Mouse (Mus musculus) kidney, postnatal 0 days (tissue): ENCODE data around the gene Slc9a3r1. TPM values are rescaled to one million over a fixed set of nuclear protein-coding genes. Genes with fewer than 3 reads are reported as not detected.

Experiments used
- ATAC-seq: fragments of 200-750 bp; cut with Nextera tagmentation; replicated peaks from 2 replicates; pipeline ENCODE4 v1.8.0; 2017; ENCODE audit warnings: low read depth, moderate number of reproducible peaks, moderate TSS enrichment, moderate library complexity; ENCODE audit not compliant: low FRiP score
- DNase-seq: peaks from one replicate; pipeline ENCODE4 v3.0.0-alpha.2; 2016; ENCODE audit warnings: low spot score
- H3K27ac ChIP-seq: fragments of 300-500 bp; sonication (generic); 2 replicates; pipeline ENCODE4 v1.5.1; 2014; ENCODE audit warnings: mild to moderate bottlenecking
- H3K27me3 ChIP-seq: fragments of 300-500 bp; sonication (generic); 2 replicates; pipeline ENCODE4 v1.6.1; 2014; ENCODE audit warnings: low read length, mixed read lengths; ENCODE audit not compliant: insufficient read depth
- H3K36me3 ChIP-seq: fragments of 300-500 bp; sonication (generic); 2 replicates; pipeline ENCODE4 v1.6.1; 2014; ENCODE audit warnings: low read length, mixed read lengths; ENCODE audit not compliant: insufficient read depth
- H3K4me1 ChIP-seq: fragments of 300-500 bp; sonication (generic); replicated peaks from 2 replicates; pipeline ENCODE4 v1.6.1; 2014; ENCODE audit warnings: antibody characterized with exemption, low read length, mixed read lengths; ENCODE audit not compliant: insufficient read depth
- H3K4me2 ChIP-seq: fragments of 300-500 bp; sonication (generic); 2 replicates; pipeline ENCODE4 v1.6.1; 2014; ENCODE audit warnings: mild to moderate bottlenecking, low read length, moderate library complexity, mixed read lengths
- H3K4me3 ChIP-seq: fragments of 300-500 bp; sonication (generic); replicated peaks from 2 replicates; pipeline ENCODE4 v1.5.1; 2014; ENCODE audit warnings: low read depth, low read length
- H3K9ac ChIP-seq: fragments of 300-500 bp; sonication (generic); 2 replicates; pipeline ENCODE4 v1.6.1; 2014; ENCODE audit warnings: low read depth, low read length
- H3K9me3 ChIP-seq: fragments of 300-500 bp; sonication (generic); replicated peaks from 2 replicates; pipeline ENCODE4 v1.6.1; 2016; ENCODE audit warnings: low read length, inconsistent platforms, mixed read lengths
- CTCF ChIP-seq: IDR thresholded peaks from 2 replicates; pipeline ENCODE4 v1.5.1; 2016; ENCODE audit warnings: antibody characterized with exemption, low read depth, mild to moderate bottlenecking, moderate library complexity
- WGBS: fragments of 180-500 bp; shearing (Covaris S2); extraction: QIAGEN DNeasy Blood & Tissue Kit; methylation state at CpG from one replicate; pipeline ENCODE4 v1.1.7; 2014; 5-methylcytosine and 5-hydroxymethylcytosine counted together
- polyA plus RNA-seq: library from polyadenylated mRNA; unstranded; fragments of >200 nt; fragmentation: Nextera tagmentation; extraction: Ambion mirVana; gene quantifications from 2 replicates; pipeline ENCODE4 v1.2.1, GENCODE M21; 2015

Slc9a3r1 gene
- polyA plus RNA-seq, 1 experiment from 2014 or later: 163 TPM

DNA sequence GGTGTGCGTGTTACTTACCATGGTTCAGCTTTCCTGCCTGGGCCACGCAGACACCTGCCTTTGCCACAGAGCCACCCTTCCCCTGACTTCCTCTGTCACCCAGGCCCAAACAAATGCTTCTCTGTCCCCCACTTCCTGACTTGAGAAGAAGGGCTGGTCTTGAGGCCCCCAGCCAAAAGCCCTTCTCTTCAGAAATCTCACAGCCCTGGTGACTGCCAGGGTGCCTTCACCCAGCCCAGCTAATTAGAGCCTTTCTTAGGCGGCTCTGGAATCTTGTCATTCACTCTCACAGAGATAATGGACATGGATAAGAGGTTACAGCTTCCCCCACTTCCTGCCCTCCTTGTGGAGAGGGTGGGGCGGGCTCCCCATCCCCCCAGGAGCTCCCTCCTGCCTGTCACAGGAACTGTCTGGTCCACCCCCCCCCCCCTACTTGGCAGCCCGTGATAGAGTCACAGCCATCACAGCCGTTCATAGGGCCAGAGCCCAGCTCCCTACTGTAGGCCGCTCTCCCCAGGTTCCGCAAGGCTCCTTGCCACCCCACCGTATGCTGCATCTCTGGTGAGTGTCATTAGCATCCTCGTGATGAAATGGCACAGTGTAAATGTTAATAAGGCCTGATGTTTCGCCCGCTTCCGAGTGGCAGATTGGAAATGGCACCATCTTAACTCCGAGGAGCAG lies 63.8 kb downstream of the Slc9a3r1 start:
- H3K4me3 ChIP-seq: no peak overlapping the region
- no peaks in the 10 kb centered on the region for H3K36me3 ChIP-seq
- H3K27me3 ChIP-seq: 0 out of 2 replicates have a peak, but pooled peaks cover 3% of the 10 kb centered on the region
- 72% methylated on average over 14 of the region's 14 CpGs for WGBS
- no peaks in the 10 kb centered on the region for H3K9me3 ChIP-seq
- no peak overlapping the region for H3K27ac ChIP-seq
- ATAC-seq: no peak
- no peak overlapping the region for H3K4me2 ChIP-seq
- H3K9ac ChIP-seq: no peak overlapping the region
- H3K4me1 ChIP-seq: no peaks in the 10 kb centered on the region
- DNase-seq: no peak
- TF ChIP-seq CTCF: no peak

DNA sequence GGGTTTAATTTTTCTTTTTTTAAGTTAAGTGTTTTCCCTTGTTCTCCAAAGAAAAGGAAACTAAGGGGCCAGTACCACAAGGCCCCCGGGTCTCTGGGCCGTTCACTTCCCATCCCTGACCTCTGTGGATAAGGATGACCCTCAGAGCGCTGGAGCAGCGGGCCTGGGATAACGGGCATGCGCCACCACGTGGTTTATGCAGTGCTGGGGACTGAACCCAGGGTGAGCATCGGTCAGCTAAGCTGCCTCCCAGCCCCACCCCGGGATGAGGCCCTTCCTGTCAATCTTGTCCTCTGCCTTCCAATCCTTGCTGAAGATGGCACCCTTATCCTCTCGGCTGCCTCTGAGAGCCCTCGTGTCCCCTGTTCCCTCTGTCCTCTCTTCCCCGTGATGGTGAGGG lies 64.5 kb downstream of the Slc9a3r1 start:
- H3K4me3 ChIP-seq: no peak overlapping the region
- H3K27ac ChIP-seq: no peak overlapping the region
- ATAC-seq (no peak), DNase-seq (no peak)
- no peaks in the 10 kb centered on the region for H3K36me3 ChIP-seq
- no peaks in the 10 kb centered on the region for H3K4me1 ChIP-seq
- H3K27me3 ChIP-seq: 0 out of 2 replicates have a peak, but pooled peaks cover 3% of the 10 kb centered on the region
- H3K4me2 ChIP-seq: no peak overlapping the region
- H3K9ac ChIP-seq: no peak overlapping the region
- TF ChIP-seq CTCF: no peak
- no peaks in the 10 kb centered on the region for H3K9me3 ChIP-seq
- WGBS: 51% methylated on average over 12 of the region's 12 CpGs

DNA sequence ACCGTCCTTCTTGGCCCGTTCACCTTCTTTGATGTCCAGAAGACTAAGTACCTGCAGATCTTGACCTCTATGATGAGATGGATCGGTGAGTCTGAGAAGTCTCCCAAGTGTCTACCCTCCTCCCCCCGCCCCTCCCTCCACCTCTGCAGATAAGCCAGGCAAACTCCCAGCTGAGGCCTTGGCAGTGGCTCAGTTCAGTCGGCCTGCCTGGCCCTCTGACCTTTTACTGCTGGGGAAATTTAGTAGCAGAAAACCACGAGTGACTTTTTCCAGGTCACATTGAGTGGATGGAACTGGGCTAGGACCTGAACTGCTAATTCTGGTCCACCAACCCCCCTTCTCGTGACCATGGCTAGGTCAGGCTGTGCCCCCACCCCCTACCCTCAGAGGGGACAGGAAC lies 65.3 kb downstream of the Slc9a3r1 start:
- WGBS: 53% methylated on average over 7 of the region's 7 CpGs
- H3K27me3 ChIP-seq: 0 out of 2 replicates have a peak, but pooled peaks cover 3% of the 10 kb centered on the region

DNA sequence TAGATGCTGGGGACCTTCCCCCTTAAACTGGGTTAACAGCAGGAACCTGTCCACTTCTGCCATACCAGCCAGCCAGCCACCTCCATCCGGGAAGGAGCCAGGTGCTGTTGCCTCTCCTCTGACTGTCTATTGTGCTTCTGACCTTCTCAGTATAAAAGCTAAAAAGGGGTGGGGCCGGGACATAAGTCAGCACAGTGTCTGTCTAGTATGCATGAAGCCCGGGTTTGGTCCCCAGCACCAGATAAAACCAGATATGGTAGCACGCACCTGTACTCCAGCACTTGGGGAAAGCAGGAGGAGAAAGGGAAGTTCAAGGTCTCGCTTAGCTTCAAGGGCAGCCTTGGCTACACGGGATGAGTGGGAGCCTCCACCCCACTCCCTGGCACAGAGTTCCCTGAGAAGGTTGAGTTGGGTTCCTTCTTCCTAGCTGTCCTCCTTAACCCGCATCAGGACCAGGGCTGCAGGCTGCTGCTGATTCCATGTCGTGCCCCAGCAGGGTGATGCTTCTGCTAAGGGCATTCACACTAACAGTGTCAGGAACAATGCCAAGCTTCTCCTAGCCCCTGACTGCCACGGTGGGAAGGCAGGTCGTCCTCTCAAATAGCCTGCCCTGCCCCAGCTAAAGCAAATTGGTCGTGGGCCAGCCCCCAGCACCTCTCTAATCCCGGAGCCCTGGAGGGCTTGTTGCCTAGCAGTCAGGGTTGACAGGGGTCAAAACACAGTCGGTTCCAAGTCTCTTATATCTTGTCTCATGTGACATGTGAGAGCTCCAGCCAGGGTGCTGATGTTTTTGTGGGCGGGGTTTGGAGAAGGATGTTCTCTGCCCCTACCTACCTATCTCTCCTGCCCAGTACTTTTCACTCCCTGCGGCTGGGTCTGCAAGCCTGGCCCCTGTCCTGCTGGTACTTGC lies 66.1 kb downstream of the Slc9a3r1 start:
- 50% methylated on average over 15 of the region's 15 CpGs for WGBS
- H3K4me3 ChIP-seq: no peak overlapping the region

More for the DNA sequence above, 65.3 kb downstream of the Slc9a3r1 start:
- ATAC-seq (no peak), DNase-seq (no peak)
- no peaks in the 10 kb centered on the region for H3K4me1 ChIP-seq
- no peaks in the 10 kb centered on the region for H3K9me3 ChIP-seq
- no peak for TF ChIP-seq CTCF
- no peaks in the 10 kb centered on the region for H3K36me3 ChIP-seq
- no peak overlapping the region for H3K4me2 ChIP-seq
- no peak overlapping the region for H3K9ac ChIP-seq
- H3K4me3 ChIP-seq: no peak overlapping the region
- H3K27ac ChIP-seq: no peak overlapping the region

More for the DNA sequence above, 66.1 kb downstream of the Slc9a3r1 start:
- Histone ChIP-seq H3K4me1 (no peaks in the 10 kb centered on the region), H3K27me3 (0 out of 2 replicates have a peak, but pooled peaks cover 3% of the 10 kb centered on the region), H3K9me3 (no peaks in the 10 kb centered on the region), H3K9ac (no peak overlapping the region), H3K27ac (no peak overlapping the region), H3K4me2 (no peak overlapping the region), H3K36me3 (no peaks in the 10 kb centered on the region)
- ATAC-seq (no peak), DNase-seq (no peak)
- no peak for TF ChIP-seq CTCF

Other genes starting within 250 kb of the Slc9a3r1 start
- gene Cd300lb, start 229.0 kb upstream of the Slc9a3r1 start, polyA plus RNA-seq: 0.36 and 0.43 TPM in 2 replicates
- not detected in 2 replicates for gene Cd300c, start 194.2 kb upstream of the Slc9a3r1 start, polyA plus RNA-seq
- gene Cd300ld, start 173.4 kb upstream of the Slc9a3r1 start, polyA plus RNA-seq: 0.22 and 0.23 TPM in 2 replicates
- gene Cd300c2, start 161.5 kb upstream of the Slc9a3r1 start, polyA plus RNA-seq: 3.6 and 3.7 TPM in 2 replicates
- 0.52 TPM in 1 of 2 replicates, not detected in the other for gene Cd300ld2, start 147.1 kb upstream of the Slc9a3r1 start, polyA plus RNA-seq
- gene Cd300ld4, start 136.3 kb upstream of the Slc9a3r1 start, polyA plus RNA-seq: not detected in 2 replicates
- not detected in 2 replicates for gene Cd300ld5, start 125.6 kb upstream of the Slc9a3r1 start, polyA plus RNA-seq
- not detected in 2 replicates for gene Cd300ld3, start 114.9 kb upstream of the Slc9a3r1 start, polyA plus RNA-seq
- gene Cd300e, start 101.2 kb upstream of the Slc9a3r1 start, polyA plus RNA-seq: not detected in 2 replicates
- 1.8 and 2.2 TPM in 2 replicates for gene Rab37, start 71.9 kb upstream of the Slc9a3r1 start, polyA plus RNA-seq
- gene Cd300lf, start 29.3 kb upstream of the Slc9a3r1 start, polyA plus RNA-seq: 0.33 TPM in 2 replicates
- 12.0 and 12.6 TPM in 2 replicates for gene Tmem104, start 24.1 kb downstream of the Slc9a3r1 start, polyA plus RNA-seq
- 26.8 TPM in 2 replicates for gene Nat9, start 24.5 kb downstream of the Slc9a3r1 start, polyA plus RNA-seq
- gene Grin2c, start 103.9 kb downstream of the Slc9a3r1 start, polyA plus RNA-seq: not detected in 2 replicates
- gene Fdxr, start 113.7 kb downstream of the Slc9a3r1 start, polyA plus RNA-seq: 10.0 and 12.2 TPM in 2 replicates
- gene Fads6, start 134.3 kb downstream of the Slc9a3r1 start, polyA plus RNA-seq: 0.92 and 1.1 TPM in 2 replicates
- not detected in 2 replicates for gene Otop2, start 143.8 kb downstream of the Slc9a3r1 start, polyA plus RNA-seq
- 0.05 TPM in 1 of 2 replicates, not detected in the other for gene Ush1g, start 158.7 kb downstream of the Slc9a3r1 start, polyA plus RNA-seq
- not detected in 2 replicates for gene Otop3, start 171.4 kb downstream of the Slc9a3r1 start, polyA plus RNA-seq
- 4.5 and 5.4 TPM in 2 replicates for gene Hid1, start 204.4 kb downstream of the Slc9a3r1 start, polyA plus RNA-seq
- 7.6 and 7.8 TPM in 2 replicates for gene Cdr2l, start 218.6 kb downstream of the Slc9a3r1 start, polyA plus RNA-seq
- 225 and 232 TPM in 2 replicates for gene Mrpl58, start 240.4 kb downstream of the Slc9a3r1 start, polyA plus RNA-seq